Mouse (Mus musculus) spleen, adult 2 months (tissue): ENCODE measurements around the gene B4galt3. TPM values are rescaled to one million over a fixed set of nuclear protein-coding genes. Genes with fewer than 3 reads are reported as not detected.

ENCODE experiments used
- DNase-seq, 2 experiments: peaks; one replicate each; pipeline versions ENCODE4 v3.0.0 to v3.0.0-alpha.2; 2012 to 2021; ENCODE audit warnings: low spot score in 2 of 2, low read depth in 1 of 2
- H3K27ac ChIP-seq: fragments of 200-500 bp; 2 replicates; pipeline ENCODE4 v1.5.1; 2012; ENCODE audit warnings: low read length, inconsistent platforms; ENCODE audit not compliant: insufficient read depth
- H3K27me3 ChIP-seq: fragments of 200-500 bp; 2 replicates; pipeline ENCODE4 v1.6.1; 2012; ENCODE audit warnings: mild to moderate bottlenecking, moderate library complexity, low read length, inconsistent platforms; ENCODE audit not compliant: control insufficient read depth, insufficient read depth
- H3K36me3 ChIP-seq: fragments of 200-500 bp; 2 replicates; pipeline ENCODE4 v1.6.1; 2012; ENCODE audit warnings: mild to moderate bottlenecking, low read length, inconsistent platforms; ENCODE audit not compliant: control insufficient read depth, insufficient read depth
- H3K4me1 ChIP-seq: fragments of 200-500 bp; 2 replicates; pipeline ENCODE4 v1.6.1; 2011; ENCODE audit warnings: inconsistent platforms; ENCODE audit not compliant: control insufficient read depth, insufficient read depth, insufficient read length
- H3K4me3 ChIP-seq: fragments of 200-500 bp; 2 replicates; pipeline ENCODE4 v1.5.1; 2011; ENCODE audit warnings: mild to moderate bottlenecking, inconsistent platforms; ENCODE audit not compliant: insufficient read depth, insufficient read length; ENCODE audit errors: extremely low read depth
- CTCF ChIP-seq: fragments of 200-500 bp; IDR thresholded peaks from 2 replicates; pipeline ENCODE4 v1.5.1; 2011; ENCODE audit warnings: mild to moderate bottlenecking, inconsistent platforms; ENCODE audit not compliant: insufficient read depth, insufficient read length, insufficient replicate concordance; ENCODE audit errors: extremely low read depth
- POLR2A ChIP-seq: fragments of 200-500 bp; IDR thresholded peaks from 2 replicates; pipeline ENCODE4 v1.6.1; 2011; ENCODE audit warnings: low read depth, low read length, inconsistent platforms
- WGBS: fragments of 180-500 bp; shearing (Covaris S2); methylation state at CpG from one replicate; pipeline ENCODE4 v1.1.7; 2018; 5-methylcytosine and 5-hydroxymethylcytosine counted together
- polyA plus RNA-seq: library from polyadenylated mRNA; depleted of rRNA; stranded (reverse); fragments of >200 nt; gene quantifications from 2 replicates; pipeline ENCODE4 v1.2.3, GENCODE M21; 2012

The B4galt3 gene
- polyA plus RNA-seq, 1 experiment: 59.5 TPM

DNA sequence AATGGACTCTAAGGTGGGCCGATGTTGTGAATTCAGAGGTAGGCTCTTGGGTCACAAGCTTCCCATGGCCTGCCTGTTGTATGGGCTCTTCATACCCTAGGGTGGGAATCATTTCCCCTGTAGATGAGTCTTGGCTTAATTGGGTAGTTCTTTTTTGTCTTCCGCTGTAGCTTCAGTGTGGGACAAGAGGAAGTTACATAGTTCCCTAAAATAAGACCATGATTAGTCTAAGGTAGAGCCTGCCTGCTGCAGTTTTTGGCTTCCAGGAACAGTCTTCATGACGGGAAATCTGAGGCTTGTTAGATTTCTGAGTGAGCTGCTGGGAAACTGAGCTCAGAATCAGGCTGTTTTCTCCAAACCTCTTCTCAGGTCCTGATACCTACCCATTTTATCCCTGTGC lies 2.0 kb downstream of the B4galt3 start:
- WGBS: 42% methylated on average over 3 of the region's 3 CpGs
- no peaks in the 10 kb centered on the region for H3K27me3 ChIP-seq
- H3K27ac ChIP-seq: peak overlapping the region; percentile 45
- peaks cover 26% of the 10 kb centered on the region for H3K36me3 ChIP-seq
- H3K4me3 ChIP-seq: peak overlapping the region; percentile 16; the same call in 1 of the 2 replicates
- DNase-seq: no peak
- peaks cover 13% of the 10 kb centered on the region; the same call in 1 of the 2 replicates for H3K4me1 ChIP-seq
- TF ChIP-seq POLR2A (no peak), CTCF (no peak)

DNA sequence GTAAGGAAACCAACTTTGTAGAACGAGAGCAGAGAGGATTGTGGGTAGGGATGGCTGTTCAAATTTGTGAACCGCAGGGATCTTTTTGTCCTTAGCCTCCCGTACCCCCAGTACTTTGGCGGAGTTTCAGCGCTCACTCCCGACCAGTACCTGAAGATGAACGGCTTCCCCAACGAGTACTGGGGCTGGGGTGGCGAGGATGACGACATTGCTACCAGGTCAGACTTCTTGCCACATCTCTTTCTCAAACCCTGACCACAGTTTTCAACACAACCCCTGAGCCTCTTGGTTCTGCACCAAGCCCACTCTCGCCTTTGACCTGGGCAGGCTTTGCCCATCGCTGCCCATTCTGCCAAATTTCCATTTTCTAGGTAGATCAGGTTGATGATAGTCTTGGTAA lies 4.0 kb downstream of the B4galt3 start:
- H3K4me3 ChIP-seq: no peak overlapping the region
- 93% methylated on average over 12 of the region's 12 CpGs for WGBS

DNA sequence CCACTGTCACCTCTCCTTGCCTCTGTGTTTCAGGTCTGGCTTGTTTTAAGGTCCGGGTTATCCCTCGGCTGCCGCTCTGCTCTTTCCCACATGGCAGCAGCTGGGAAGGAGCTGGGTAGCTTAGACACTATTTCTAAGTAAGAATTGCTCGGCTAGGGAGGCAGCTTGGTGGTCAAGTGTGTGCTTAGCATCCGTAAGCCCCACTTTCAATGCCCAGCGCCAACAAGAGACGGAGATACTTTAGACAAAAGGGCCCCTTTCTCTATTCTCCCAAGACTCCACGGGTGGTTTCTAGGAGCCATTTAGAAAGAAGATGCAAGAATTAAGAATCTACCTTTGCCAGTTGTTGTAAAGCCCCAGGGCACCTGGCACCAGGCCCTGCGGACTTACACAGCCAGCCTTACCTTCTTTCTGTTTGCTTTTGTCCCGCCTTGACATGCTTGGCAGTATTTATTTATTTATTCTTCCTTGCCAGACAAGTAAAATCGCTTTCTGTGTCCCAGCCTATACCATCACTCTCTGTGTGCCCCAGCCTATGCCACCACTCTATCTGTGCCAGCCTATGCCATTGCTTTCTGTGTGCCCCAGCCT lies 5.1 kb downstream of the B4galt3 start:
- no peak overlapping the region for H3K4me3 ChIP-seq
- H3K4me1 ChIP-seq: peaks cover 14% of the 10 kb centered on the region; the same call in 1 of the 2 replicates
- no peak overlapping the region for H3K27ac ChIP-seq
- TF ChIP-seq POLR2A (no peak), CTCF (no peak)
- peaks cover 32% of the 10 kb centered on the region for H3K36me3 ChIP-seq
- WGBS: 95% methylated on average over 11 of the region's 11 CpGs
- H3K27me3 ChIP-seq: no peaks in the 10 kb centered on the region
- no peak for DNase-seq

More for the DNA sequence above, 4.0 kb downstream of the B4galt3 start:
- Histone ChIP-seq H3K4me1 (peaks cover 13% of the 10 kb centered on the region; the same call in 1 of the 2 replicates), H3K27ac (no peak overlapping the region), H3K36me3 (peaks cover 32% of the 10 kb centered on the region), H3K27me3 (no peaks in the 10 kb centered on the region)
- TF ChIP-seq CTCF (no peak), POLR2A (no peak)
- no peak for DNase-seq

DNA sequence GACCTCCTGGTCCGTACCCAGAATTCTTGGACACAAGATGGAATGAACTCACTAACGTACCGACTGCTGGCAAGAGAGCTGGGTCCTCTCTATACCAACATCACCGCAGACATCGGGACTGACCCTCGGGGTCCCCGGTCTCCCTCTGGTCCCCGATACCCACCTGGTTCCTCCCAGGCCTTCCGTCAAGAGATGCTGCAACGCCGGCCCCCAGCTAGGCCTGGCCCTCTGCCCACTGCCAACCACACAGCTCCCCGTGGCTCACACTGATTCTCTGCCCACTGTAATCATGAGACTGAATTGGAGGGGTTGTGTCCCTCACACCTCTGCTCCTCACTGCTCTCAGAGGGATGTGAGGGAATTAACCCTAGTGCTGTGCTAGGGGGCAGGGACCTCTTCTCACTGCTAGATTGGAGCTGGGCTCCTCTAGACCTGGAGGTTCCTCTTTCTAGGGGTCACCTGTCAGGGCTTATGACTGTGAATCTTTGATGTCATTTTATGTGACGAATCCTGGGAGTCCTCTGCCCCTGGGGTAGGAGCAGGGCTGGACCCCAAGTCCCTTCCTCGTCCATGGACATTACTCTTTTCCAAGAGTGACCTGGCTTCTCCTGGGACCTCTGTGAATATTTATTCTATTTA lies 6.1 kb downstream of the B4galt3 start:
- no peaks in the 10 kb centered on the region for H3K27me3 ChIP-seq
- no peak overlapping the region for H3K4me3 ChIP-seq
- TF ChIP-seq POLR2A (no peak), CTCF (no peak)
- peaks cover 14% of the 10 kb centered on the region; the same call in 1 of the 2 replicates for H3K4me1 ChIP-seq
- no peak for DNase-seq
- no peak overlapping the region for H3K27ac ChIP-seq
- 93% methylated on average over 14 of the region's 14 CpGs for WGBS
- H3K36me3 ChIP-seq: peaks cover 32% of the 10 kb centered on the region

DNA sequence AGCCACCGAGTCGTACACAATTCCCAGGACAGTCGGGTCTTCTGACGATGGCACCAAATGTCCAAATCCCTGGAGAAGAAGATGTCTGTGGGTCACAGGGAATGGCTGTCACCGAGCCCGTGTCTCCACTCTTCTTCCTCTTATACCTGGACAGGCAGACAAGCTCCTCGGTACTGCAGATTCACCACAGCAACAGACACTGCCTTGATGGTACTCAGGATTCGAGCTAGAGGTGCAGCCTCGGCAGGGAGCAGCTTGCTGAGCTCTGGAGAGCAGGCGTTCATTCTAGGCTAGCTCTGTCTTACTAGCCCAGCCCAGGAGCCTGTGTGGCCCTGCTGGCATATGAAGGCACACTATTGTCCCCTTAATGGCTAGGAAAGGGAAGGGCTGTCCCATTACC lies 7.6 kb downstream of the B4galt3 start:
- no peak for DNase-seq
- Histone ChIP-seq H3K36me3 (peaks cover 32% of the 10 kb centered on the region), H3K27me3 (no peaks in the 10 kb centered on the region), H3K27ac (no peak overlapping the region), H3K4me1 (peaks cover 5% of the 10 kb centered on the region; the same call in 1 of the 2 replicates), H3K4me3 (no peak overlapping the region)
- no peak for TF ChIP-seq POLR2A
- no peak for TF ChIP-seq CTCF
- WGBS: 95% methylated on average over 10 of the region's 10 CpGs

DNA sequence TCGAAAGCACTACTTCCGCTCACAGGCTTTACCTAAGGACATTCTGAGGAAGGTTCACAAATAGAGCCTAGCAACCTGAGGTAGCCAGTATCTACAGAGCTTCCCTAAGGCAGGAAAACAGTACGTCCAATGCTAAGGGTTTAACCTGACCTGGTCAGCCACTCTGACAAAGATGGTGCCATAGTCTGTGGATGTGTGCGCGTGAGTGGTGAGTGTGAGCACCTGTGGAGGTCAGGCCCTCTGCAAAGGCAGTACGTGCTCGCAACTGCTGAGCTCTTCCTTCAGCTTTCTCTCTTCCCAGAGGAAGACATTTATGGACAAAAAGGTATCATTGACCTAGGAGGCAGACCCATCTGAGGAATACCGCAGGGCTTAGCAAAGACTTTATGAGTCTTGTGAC lies 8.3 kb downstream of the B4galt3 start:
- 98% methylated on average over 8 of the region's 8 CpGs for WGBS
- H3K4me1 ChIP-seq: peaks cover 5% of the 10 kb centered on the region; the same call in 1 of the 2 replicates
- TF ChIP-seq CTCF (no peak), POLR2A (no peak)
- no peak overlapping the region for H3K4me3 ChIP-seq
- no peak overlapping the region for H3K27ac ChIP-seq
- H3K27me3 ChIP-seq: no peaks in the 10 kb centered on the region
- no peak for DNase-seq
- peaks cover 32% of the 10 kb centered on the region for H3K36me3 ChIP-seq
